Mouse (Mus musculus) liver, embryonic 12.5 days (tissue): Measurements from ENCODE around the gene Kif6. TPM values are rescaled to one million over a fixed set of nuclear protein-coding genes. Genes with fewer than 3 reads are reported as not detected.

Source experiments
- ATAC-seq: fragments of 200-750 bp; cut with Nextera tagmentation; 2 replicates; pipeline ENCODE4 v1.8.0; 2017; ENCODE audit warnings: moderate number of reproducible peaks, mild to moderate bottlenecking, moderate library complexity
- H3K27ac ChIP-seq: fragments of 300-500 bp; sonication (generic); 2 replicates; pipeline ENCODE4 v1.5.1; 2016; ENCODE audit warnings: mild to moderate bottlenecking
- H3K27me3 ChIP-seq: fragments of 300-500 bp; sonication (generic); replicated peaks from 2 replicates; pipeline ENCODE4 v1.6.1; 2016; ENCODE audit warnings: mild to moderate bottlenecking, moderate library complexity
- H3K36me3 ChIP-seq: fragments of 300-500 bp; sonication (generic); 2 replicates; pipeline ENCODE4 v1.6.1; 2016; ENCODE audit warnings: mild to moderate bottlenecking, moderate library complexity
- H3K4me1 ChIP-seq: fragments of 300-500 bp; sonication (generic); 2 replicates; pipeline ENCODE4 v1.6.1; 2016
- H3K4me2 ChIP-seq: fragments of 300-500 bp; sonication (generic); 2 replicates; pipeline ENCODE4 v1.6.1; 2016; ENCODE audit warnings: mild to moderate bottlenecking, moderate library complexity
- H3K4me3 ChIP-seq: fragments of 300-500 bp; sonication (generic); 2 replicates; pipeline ENCODE4 v1.5.1; 2016; ENCODE audit warnings: mild to moderate bottlenecking, moderate library complexity
- H3K9ac ChIP-seq: fragments of 300-500 bp; sonication (generic); 2 replicates; pipeline ENCODE4 v1.6.1; 2016; ENCODE audit warnings: mild to moderate bottlenecking, moderate library complexity
- H3K9me3 ChIP-seq: fragments of 300-500 bp; sonication (generic); replicated peaks from 2 replicates; pipeline ENCODE4 v1.6.1; 2016; ENCODE audit warnings: mild to moderate bottlenecking, moderate library complexity
- WGBS: fragments of 180-500 bp; shearing (Covaris S2); methylation state at CpG from one replicate; pipeline ENCODE4 v1.1.7; 2016; ENCODE audit not compliant: insufficient replicate concordance; 5-methylcytosine and 5-hydroxymethylcytosine counted together
- polyA plus RNA-seq: library from polyadenylated mRNA; unstranded; fragments of >200 nt; fragmentation: Nextera tagmentation; extraction: Ambion mirVana; gene quantifications from 2 replicates; pipeline ENCODE4 v1.2.1, GENCODE M21; 2016

Gene Kif6
- 0.44 and 0.50 TPM in 2 replicates for polyA plus RNA-seq

DNA sequence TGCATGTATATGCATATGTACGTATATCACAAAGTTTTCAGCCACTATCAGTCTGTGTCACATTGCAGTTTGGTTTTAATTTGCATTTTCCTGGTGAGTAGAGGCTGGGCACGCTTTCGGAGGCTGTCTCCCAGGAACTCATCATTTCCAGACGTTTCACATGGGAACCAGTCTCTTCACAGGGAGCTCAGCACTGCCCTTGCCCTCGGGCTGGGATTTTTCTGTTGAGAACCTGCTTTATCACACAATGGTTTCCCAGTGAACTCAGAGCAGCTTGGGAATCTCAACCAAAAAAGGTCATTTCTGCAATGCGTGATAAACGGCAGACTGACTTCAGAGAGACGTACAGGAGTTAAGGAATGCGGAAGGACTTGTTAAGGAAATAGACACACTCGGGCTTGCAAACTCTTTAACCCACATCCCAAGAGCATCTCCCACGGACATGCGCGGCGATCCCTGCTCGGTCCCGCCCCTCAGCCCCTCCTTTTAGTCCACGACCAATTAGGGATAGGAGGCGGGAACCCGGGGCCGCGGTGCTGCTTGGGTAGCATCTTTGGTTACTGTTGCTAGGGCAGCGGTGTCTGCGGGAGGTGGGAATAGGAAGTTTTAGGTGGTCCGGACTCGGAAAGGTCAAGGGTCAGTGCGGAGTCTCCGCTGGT, at the start of gene Kif6:
TSS of gene Kif6 (plus strand) at position 560 of the 659 bp plus-strand sequence.
- H3K27me3 ChIP-seq: no peaks in the 10 kb centered on the region
- no peaks in the 10 kb centered on the region for H3K9me3 ChIP-seq
- peaks cover 9% of the 10 kb centered on the region; the same call in 1 of the 2 replicates for H3K4me1 ChIP-seq
- H3K4me2 ChIP-seq: peak within 1 kb of the TSS; percentile 72
- no peak within 1 kb of the TSS for H3K9ac ChIP-seq
- peak within 1 kb of the TSS; percentile 51 for H3K4me3 ChIP-seq
- 4% methylated on average over 27 of the region's 27 CpGs for WGBS
- peak; percentile 52 for ATAC-seq
- no peaks in the 10 kb centered on the region for H3K36me3 ChIP-seq
- H3K27ac ChIP-seq: no peak within 1 kb of the TSS

DNA sequence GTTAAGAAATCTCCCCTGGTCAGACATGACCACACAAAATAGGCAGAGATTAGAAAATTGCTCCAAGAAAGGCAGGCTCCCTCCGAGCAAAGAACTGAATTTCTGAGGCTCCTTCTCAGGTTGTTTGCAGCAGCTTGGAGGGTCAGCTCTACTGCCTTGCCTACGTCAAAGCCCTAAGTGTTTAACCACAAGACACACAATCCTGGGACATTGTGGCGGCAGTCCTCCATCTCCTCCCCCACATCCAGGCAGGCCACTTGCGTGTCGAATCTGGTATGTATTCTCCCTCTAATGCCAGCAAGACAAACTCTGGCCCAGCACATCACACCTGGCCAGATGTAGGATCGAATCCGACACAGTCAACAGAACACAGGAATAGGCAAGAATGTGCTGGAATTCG, 46.2 kb upstream of the Kif6 start:
- H3K4me1 ChIP-seq: no peaks in the 10 kb centered on the region
- no peak overlapping the region for H3K4me3 ChIP-seq
- H3K27ac ChIP-seq: no peak overlapping the region
- H3K9me3 ChIP-seq: no peaks in the 10 kb centered on the region
- no peak overlapping the region for H3K4me2 ChIP-seq
- no peak for ATAC-seq
- 60% methylated on average over 8 of the region's 8 CpGs for WGBS
- H3K36me3 ChIP-seq: no peaks in the 10 kb centered on the region
- H3K27me3 ChIP-seq: peaks cover 27% of the 10 kb centered on the region
- no peak overlapping the region for H3K9ac ChIP-seq

DNA sequence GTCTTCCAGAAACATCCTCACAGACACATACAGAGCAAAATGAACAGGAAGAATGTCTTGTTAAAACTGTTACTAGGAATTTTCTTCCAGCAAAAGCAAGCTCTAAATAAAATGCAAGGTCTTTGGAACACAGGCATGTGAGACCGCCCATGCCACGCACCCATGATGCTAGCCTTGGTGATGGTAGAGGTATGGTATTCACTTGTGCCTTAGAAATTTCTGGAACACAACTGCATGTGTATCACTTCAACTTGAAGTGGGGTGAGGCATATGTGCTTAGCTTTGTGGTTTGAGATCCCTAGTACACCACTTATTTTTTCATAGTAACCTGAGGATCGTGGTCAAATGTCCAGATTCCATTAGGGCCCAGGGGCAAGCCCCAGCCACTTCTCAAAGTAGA, 37.6 kb upstream of the Kif6 start:
- Histone ChIP-seq H3K27me3 (no peaks in the 10 kb centered on the region), H3K9me3 (no peaks in the 10 kb centered on the region), H3K4me2 (no peak overlapping the region), H3K36me3 (no peaks in the 10 kb centered on the region), H3K4me1 (no peaks in the 10 kb centered on the region), H3K27ac (no peak overlapping the region), H3K4me3 (no peak overlapping the region), H3K9ac (no peak overlapping the region)
- no peak for ATAC-seq
- 82% methylated on average over 3 of the region's 3 CpGs for WGBS

DNA sequence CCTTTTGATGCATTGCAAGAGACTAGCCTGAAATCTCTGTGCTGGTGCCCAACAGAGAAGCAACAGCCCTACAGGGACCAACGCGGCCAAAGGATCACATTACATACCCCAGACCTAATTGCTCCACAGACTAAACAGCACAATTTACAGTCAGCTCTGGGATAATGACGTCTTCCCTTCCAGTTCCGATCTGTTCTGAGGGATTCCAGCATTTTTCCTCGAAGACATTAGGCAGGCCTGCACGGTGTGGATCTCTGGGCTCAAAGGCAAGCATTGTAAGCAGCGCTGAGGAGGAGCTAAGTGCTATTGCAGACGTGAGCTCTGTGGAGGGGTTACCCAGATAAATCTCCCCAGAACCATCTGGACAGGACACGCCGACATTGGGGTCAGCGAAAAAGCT, 32.5 kb upstream of the Kif6 start:
- no peaks in the 10 kb centered on the region for H3K9me3 ChIP-seq
- H3K36me3 ChIP-seq: no peaks in the 10 kb centered on the region
- H3K27ac ChIP-seq: no peak overlapping the region
- 0 out of 2 replicates have a peak, but pooled peaks cover 2% of the 10 kb centered on the region for H3K27me3 ChIP-seq
- no peak overlapping the region for H3K9ac ChIP-seq
- no peak overlapping the region for H3K4me3 ChIP-seq
- no peak overlapping the region for H3K4me2 ChIP-seq
- no peak for ATAC-seq
- no peaks in the 10 kb centered on the region for H3K4me1 ChIP-seq
- 51% methylated on average over 11 of the region's 11 CpGs for WGBS

DNA sequence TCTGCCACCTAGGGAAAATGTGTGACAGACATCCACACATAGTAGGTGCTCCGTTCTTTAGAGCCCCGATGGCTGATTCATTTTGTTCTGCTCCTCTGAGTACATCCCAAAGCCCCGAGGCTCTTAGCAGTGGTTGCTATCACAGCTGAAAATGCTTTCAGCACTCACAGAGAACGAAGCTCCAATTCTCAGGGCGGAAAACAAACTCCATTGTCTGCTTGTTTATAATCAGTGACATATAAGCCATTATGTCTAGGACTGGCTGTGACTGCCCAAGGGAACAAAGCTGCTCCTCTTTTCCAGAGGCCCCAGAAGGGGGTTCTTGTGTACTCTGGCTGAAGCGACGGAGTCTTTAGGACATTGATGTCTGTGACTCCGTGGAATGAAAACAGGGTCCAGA, 24.9 kb upstream of the Kif6 start:
- H3K4me2 ChIP-seq: no peak overlapping the region
- H3K9me3 ChIP-seq: no peaks in the 10 kb centered on the region
- WGBS: 65% methylated on average over 8 of the region's 8 CpGs
- H3K9ac ChIP-seq: no peak overlapping the region
- no peaks in the 10 kb centered on the region for H3K4me1 ChIP-seq
- H3K27me3 ChIP-seq: 0 out of 2 replicates have a peak, but pooled peaks cover under 1% of the 10 kb centered on the region
- no peak for ATAC-seq
- H3K4me3 ChIP-seq: no peak overlapping the region
- no peaks in the 10 kb centered on the region for H3K36me3 ChIP-seq
- H3K27ac ChIP-seq: no peak overlapping the region

DNA sequence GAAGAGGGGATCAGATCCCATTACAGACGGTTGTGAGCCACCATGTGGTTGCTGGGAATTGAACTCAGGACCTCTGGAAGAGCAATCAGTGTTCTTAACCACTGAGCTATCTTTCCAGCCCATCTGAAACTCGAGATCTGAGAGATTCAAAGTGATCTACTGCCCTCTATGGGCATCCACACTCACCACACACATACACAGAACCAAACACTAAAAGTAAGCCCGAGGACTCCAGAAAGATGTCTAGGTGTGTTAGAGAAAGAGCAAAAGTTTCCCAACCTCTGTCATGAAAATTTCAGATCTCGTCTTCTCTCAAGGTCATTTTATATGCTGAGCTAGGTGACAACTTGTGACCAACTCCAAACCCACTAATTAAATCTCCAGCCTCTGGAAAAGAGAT, 9.5 kb upstream of the Kif6 start:
- ATAC-seq: no peak
- Histone ChIP-seq H3K27ac (no peak overlapping the region), H3K4me2 (no peak overlapping the region), H3K27me3 (no peaks in the 10 kb centered on the region), H3K9ac (no peak overlapping the region), H3K4me3 (no peak overlapping the region), H3K4me1 (no peaks in the 10 kb centered on the region), H3K36me3 (no peaks in the 10 kb centered on the region), H3K9me3 (no peaks in the 10 kb centered on the region)
- 52% methylated on average over 4 of the region's 4 CpGs for WGBS

DNA sequence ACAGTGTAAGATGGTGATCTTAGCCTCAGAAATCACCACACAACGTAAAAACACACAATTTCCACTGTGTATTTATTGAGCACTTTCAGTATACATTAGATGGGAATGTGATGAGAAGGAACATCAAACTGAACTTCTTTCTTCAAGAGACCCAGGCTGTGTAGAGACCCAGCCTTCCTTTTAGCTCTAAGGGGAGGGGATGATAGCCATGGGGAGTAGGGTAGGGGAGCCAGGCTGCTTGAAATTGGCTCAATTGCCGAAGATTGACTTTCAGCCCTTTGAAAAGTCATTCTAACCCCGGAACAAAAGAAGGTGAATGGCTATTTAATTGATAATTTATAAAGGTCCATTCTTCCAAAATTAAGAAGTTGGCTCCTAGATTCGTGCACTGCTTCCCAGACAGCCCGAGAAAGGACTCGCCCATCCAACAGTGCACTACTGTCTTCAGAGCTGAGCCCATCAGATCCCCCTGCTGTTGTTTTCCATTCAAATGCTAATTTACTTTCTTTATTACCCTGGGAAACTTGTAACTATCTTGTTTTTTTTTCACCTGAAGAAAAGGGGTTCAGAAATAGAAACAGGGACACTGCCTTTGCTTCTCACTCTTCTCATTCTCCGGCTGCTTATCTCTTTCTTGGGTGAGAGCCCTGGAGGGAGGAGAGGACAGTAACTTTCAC, 7.4 kb upstream of the Kif6 start:
- H3K27ac ChIP-seq: no peak overlapping the region
- ATAC-seq: no peak
- H3K9me3 ChIP-seq: no peaks in the 10 kb centered on the region
- no peak overlapping the region for H3K9ac ChIP-seq
- no peak overlapping the region for H3K4me2 ChIP-seq
- H3K36me3 ChIP-seq: no peaks in the 10 kb centered on the region
- no peak overlapping the region for H3K4me3 ChIP-seq
- H3K4me1 ChIP-seq: no peaks in the 10 kb centered on the region
- no peaks in the 10 kb centered on the region for H3K27me3 ChIP-seq
- 53% methylated on average over 7 of the region's 7 CpGs for WGBS

DNA sequence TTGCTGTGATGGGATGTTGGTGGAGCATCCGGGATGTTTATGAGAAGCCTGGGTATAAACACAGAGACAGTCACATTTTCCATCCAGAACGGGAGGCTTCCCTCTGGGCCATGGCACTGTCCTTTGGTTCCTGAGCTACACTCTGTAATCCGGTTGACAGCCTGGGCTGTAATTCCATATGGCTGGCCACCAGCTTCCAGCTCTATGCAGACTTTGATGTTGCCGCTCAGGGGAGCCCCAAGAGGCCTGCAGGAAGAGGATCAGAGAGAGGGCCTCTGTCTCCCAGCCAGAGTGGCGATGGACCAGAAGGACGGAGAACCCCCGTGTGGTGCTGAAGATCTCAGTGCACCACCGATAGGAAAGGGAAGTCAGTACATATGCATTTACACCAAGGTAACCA, 4.6 kb upstream of the Kif6 start:
- Histone ChIP-seq H3K27me3 (no peaks in the 10 kb centered on the region), H3K4me1 (peaks cover 5% of the 10 kb centered on the region; the same call in 1 of the 2 replicates), H3K36me3 (no peaks in the 10 kb centered on the region), H3K4me3 (no peak overlapping the region), H3K9ac (no peak overlapping the region), H3K27ac (no peak overlapping the region), H3K9me3 (no peaks in the 10 kb centered on the region), H3K4me2 (no peak overlapping the region)
- no peak for ATAC-seq
- 40% methylated on average over 8 of the region's 8 CpGs for WGBS

DNA sequence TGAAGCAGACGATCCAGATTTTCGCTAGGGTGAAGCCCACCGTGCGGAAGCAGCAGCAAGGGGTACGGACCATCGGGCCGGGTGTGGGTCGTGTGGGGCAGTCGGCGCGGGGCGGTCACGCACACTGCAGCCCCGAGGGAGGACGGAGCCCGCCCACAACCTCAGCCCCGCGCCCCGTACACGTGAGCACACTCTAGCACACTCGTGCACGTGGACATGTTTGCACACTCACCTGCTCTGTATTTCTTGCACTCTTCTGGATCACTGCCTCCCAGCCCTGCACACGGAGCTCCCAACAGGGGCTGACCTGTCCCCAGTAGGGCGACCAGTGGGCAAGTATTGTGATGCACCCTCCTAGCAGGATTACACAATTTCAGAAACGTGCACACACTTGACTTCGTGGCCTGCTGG, 310 bp downstream of the Kif6 start:
- peak overlapping the region; percentile 72 for H3K4me2 ChIP-seq
- H3K4me3 ChIP-seq: peak overlapping the region; percentile 51
- H3K27me3 ChIP-seq: no peaks in the 10 kb centered on the region
- H3K9me3 ChIP-seq: no peaks in the 10 kb centered on the region
- peak; percentile 59 for ATAC-seq
- no peaks in the 10 kb centered on the region for H3K36me3 ChIP-seq
- H3K9ac ChIP-seq: no peak overlapping the region
- peaks cover 9% of the 10 kb centered on the region; the same call in 1 of the 2 replicates for H3K4me1 ChIP-seq
- H3K27ac ChIP-seq: no peak overlapping the region
- WGBS: 2% methylated on average over 26 of the region's 26 CpGs

DNA sequence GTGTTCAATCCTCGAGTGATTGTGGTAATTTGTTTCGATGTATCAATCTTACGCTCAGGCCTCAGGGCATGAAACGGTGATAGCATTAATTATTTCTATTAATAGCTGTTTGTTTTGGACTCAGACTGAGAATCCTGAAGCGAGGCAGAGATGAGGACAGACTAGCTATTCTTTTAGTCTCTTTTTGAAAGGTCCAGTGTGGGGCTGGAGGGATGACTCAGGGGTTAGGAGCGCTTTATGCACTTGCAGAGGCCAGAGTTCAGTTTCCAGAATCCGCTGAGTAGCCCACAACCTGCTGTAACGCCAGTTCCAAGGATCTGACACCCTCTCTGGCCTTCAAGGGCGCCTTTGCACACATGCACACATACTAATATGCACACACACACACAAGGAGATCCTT, 9.6 kb downstream of the Kif6 start:
- no peak for ATAC-seq
- 66% methylated on average over 9 of the region's 9 CpGs for WGBS
- H3K27ac ChIP-seq: no peak overlapping the region

DNA sequence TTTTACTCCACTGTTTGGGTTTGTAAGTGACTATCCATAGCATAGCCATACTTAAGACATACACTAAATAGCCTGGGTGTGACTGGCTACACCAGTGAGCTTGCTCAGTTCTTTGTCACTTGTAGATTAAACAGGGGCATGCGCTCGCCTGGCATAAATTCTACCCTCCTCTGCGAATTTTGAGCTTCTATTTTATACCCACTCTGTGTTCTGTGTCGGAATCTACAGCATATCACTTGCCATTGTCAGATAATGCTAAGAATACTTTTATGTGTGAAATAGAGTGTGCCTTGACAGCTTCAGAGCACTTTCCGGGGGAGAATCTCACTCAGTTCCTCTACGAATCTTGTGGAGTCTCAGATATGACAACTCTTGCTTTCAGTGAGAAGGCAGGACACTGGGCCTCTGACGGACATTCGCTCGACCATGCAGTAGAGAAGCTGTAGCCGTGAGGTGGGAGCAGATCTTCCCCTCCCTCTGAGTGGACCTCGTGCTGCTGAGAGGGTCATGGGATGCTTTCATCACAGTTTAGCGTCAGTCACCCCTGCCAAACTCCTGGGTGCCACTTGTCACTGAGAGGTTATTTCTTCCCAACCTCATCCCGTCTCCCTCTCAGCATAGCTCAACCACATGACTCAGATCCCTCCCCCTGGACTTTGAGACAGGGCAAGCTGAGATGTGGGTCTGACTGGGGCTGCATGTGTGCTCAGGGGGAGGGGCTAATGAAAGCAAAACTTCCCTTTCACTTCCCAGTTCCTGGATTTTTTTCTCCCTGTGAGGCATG, 12.3 kb downstream of the Kif6 start:
- Histone ChIP-seq H3K9ac (no peak overlapping the region), H3K4me1 (no peaks in the 10 kb centered on the region), H3K9me3 (no peaks in the 10 kb centered on the region), H3K27ac (no peak overlapping the region), H3K36me3 (no peaks in the 10 kb centered on the region), H3K4me3 (no peak overlapping the region), H3K4me2 (no peak overlapping the region), H3K27me3 (no peaks in the 10 kb centered on the region)
- ATAC-seq: peak; percentile 71
- 62% methylated on average over 13 of the region's 13 CpGs for WGBS

More for the DNA sequence above, 9.6 kb downstream of the Kif6 start:
- Histone ChIP-seq H3K27me3 (no peaks in the 10 kb centered on the region), H3K9ac (no peak overlapping the region), H3K4me3 (no peak overlapping the region), H3K9me3 (no peaks in the 10 kb centered on the region), H3K4me2 (no peak overlapping the region), H3K36me3 (no peaks in the 10 kb centered on the region), H3K4me1 (no peaks in the 10 kb centered on the region)

DNA sequence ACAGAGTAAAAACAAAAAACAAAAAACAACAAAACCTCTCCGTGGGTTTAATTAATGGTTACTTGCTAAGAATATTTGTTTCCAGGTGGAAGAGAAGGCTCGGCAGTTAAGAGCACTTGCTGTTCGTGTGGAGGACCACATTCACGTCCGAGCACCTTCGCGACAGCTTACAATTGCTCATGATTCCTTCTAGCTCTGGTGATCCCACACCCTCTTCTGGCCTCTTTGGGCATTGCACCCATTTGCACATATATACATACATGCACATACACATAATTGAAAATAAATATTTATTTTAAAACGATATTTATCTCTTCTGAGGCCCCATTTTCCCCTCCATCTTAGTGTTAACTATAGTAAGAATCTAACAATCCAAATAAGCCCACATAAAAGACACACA, 13.9 kb downstream of the Kif6 start:
- Histone ChIP-seq H3K4me1 (no peaks in the 10 kb centered on the region), H3K27ac (no peak overlapping the region), H3K4me2 (no peak overlapping the region), H3K27me3 (no peaks in the 10 kb centered on the region), H3K9me3 (no peaks in the 10 kb centered on the region), H3K4me3 (no peak overlapping the region), H3K36me3 (no peaks in the 10 kb centered on the region), H3K9ac (no peak overlapping the region)
- ATAC-seq: no peak
- 74% methylated on average over 8 of the region's 8 CpGs for WGBS
